Mouse (Mus musculus) adipocyte (in vitro differentiated cells): ENCODE results near the gene Slc12a4.
A peak's percentile ranks its signal among the peaks of the same experiment; 100 is the strongest.

ENCODE experiments used
- DNase-seq: peaks from one replicate; pipeline ENCODE4 v3.0.0-alpha.2; 2016; ENCODE audit warnings: low spot score

The Slc12a4 gene

DNA sequence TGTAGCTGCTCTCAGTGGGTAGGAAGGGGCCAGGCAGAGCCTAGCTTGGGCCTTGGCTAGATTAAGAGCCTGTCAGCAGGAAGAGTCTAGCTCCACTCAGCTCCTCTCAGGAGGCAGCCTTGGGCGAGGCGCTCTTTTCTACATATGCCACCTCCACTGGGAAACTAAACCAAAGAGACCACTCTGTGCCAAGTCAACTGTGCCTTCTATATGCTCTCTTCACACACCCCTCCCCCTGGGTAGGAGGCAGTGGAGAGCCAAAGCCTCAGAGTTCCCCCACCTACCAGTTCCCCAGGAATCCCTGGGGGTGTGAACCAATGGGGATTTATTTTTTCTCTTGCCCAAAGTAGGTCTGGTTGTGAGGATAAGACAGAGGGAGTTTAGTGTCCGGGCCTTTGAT, 34.6 kb downstream of the Slc12a4 start:
- DNase-seq: no peak

DNA sequence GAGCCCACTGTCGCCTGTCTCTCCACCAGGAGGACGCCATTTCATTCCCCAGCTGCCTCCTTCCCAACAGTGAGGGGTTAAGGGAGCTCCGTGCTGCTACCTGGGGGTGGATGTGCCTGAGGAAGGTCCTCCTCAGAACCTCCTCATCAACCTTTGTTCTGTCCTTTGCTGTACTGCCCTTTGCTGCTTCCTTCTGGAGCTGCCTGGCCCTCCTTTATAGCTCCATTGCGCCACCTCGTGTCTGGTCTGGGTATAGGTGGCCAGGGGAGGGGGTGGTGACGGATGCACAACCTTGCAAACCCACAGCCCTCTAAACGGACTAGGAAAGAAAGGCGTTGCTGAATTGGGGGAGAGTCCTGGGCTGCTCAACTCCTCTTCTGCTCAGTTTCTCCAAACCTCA, 35.3 kb downstream of the Slc12a4 start:
- peak; percentile 86 for DNase-seq

DNA sequence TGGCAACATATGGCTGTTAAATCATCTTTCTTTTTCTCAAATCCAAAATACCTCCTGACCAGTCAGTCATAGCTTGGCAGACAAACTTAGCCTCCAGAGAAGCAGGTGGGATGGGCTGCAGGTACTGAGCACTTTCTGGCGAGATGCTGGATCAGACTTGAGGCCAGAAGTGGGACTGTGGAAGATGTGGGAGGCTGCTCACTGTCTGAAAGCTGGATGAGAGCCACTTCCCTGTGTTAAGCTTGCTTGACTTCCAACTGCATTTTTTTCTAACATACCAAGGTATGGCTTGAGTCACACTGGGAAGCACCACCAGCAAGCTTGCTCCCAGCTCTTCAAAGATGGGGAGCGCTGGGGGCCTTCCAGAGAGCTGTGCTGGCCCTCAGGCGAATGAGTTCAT, 40.8 kb downstream of the Slc12a4 start:
- no peak for DNase-seq

GRCm38 (mm10) chr8:105919390-105919789, 46.5 kb downstream of the Slc12a4 start:
- DNase-seq: no peak

- DNase-seq: no peak
Measured at GRCm38 (mm10) chr8:105900941-105901616, 64.8 kb downstream of the Slc12a4 start.

DNA sequence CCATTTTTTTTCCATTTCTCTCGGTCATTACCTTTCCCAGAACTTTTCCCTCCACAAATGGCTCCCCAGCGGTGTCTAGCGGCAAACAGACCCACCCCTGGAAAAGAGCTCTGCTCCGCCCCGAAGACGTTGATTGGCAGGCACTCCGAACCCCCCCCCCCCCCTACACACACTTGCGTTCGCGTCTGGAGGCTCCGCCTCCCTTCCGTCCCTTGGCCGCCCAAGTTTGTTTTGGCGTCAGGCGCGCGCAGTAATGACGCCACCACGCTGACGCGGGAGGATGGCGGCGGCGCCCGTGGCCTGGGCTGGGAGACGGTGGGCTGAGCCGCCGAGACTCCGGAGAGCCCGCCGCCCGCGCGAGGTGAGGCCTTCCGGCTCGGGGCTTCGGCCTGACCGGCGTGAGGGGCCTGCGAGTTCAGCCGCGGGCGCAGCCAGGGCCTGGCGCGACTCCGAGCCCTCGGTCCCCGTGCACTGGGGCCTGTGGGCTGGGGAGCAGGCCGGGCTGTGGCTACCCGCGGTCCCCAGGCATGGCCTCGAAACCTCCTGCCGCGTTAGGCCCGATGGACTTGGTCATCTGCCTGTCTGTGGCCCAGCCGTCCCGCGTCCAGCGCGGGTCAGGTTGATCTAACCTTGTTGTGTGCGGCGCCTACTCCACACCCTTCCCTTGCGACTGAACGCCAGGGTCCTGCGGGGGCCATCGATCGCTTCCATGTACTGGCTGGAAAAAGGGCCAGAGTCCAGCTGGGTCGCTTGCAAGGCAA, 65.5 kb downstream of the Slc12a4 start, which contains the start of gene Pskh1:
Gene Pskh1, plus strand, starts transcription at position 262 of the 761 bp plus-strand sequence.
- DNase-seq: peak; percentile 96

GRCm38 (mm10) chr8:105897801-105898480, 68.0 kb downstream of the Slc12a4 start:
- no peak for DNase-seq
